Mouse (Mus musculus): ENCODE measurements around the gene Gpsm1.

Gene Gpsm1

GRCm38 (mm10) chr2:26341510-26341981, 26.2 kb downstream of the Gpsm1 start:
- no peak for DNase-seq (ENCODE audit: low spot score in 2 of 2)

GRCm38 (mm10) chr2:26342044-26342443, 26.7 kb downstream of the Gpsm1 start:
- DNase-seq (ENCODE audit: low spot score in 2 of 2), result no peak

DNA sequence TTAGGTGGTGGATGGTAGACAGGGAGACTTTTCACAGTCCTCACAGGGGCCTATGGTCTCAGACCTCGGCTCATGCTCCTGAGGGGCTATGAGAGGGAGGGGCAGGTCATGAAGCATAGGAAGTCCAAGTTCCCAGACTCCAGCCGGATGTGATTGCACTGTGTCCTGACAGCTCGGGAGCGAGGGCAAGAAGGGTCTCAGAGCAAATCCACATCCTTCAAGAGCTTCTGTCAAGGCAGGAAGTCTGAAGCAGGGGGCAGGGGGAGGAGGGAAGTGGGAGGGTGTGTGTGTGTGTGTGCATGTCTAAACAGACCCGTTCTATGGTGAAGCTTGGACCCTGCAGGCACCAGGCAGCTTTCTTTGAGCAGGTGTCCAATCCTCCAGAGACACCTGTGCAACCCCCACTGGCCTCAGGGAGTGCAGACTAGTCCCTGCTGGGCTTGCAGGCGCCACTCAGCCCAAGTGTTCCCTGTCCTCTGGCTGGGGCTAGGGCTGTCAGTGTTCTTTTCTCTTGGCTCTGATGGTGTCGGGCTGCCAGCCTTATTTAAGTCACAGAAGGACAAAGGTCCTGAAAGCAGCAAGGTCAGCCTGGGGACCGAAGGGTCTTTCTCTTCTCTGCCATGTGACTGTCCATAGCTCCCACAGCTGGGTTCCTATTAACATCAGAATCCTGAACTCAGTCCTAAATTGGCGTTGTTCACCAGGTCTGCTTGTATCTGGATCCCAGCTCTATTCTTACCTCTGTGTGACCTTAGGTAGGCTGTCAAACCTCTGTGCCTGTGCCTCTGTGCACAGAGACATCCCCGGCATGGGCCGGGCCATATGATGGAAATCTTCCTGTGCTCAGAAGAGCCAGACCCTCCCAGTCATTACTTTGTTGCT, 27.5 kb downstream of the Gpsm1 start:
- DNase-seq (ENCODE audit: low spot score in 2 of 2), result no peak

- no peak for DNase-seq (ENCODE audit: low spot score in 2 of 2)
Measured at GRCm38 (mm10) chr2:26348241-26348640, 32.9 kb downstream of the Gpsm1 start.

DNA sequence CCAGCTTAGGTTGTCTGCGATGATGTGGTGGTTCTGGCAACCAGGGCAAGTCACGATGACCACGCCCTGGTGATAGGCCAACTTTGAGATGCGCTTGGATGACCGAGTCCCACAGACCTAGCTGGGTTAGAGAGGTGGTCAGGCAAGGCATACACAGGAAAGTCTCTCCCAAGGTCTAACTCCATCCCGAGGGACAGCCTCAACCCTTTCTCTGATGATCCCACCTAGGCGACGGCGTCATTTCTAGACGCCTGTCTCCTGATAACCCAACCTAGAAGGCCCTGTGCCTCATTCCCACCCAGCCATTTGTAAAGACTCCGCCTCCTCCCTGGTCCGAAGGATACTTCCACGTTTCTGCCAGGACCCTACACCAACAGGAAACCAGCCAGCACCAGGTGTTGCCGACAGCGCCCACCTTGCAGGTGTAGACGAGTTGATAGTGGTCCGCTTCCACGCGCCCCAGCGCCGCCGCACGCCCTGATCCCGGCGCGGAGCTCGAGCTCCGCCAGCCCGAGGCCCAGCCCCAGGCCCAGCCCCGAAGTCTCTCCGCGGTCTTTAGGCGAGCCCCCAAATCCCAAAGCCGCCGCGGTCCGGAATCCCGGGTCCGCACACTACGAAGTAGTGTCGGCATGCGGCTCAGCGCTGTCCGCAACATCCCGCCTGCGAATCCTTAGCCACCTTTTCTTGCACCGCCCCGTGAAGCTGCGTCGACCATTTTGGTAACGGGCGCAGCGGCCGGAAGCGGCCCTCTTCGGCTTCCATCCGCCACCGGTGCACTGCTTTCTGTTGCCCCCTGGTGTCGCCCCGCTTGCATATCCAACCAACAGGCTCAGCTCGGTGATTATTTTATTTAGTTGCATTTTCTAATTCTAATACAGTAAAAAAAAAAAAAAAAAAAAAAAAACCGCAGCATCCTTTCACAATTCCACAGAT, 36.3 kb downstream of the Gpsm1 start, which contains the start of gene Dnlz:
Gene Dnlz, minus strand, starts transcription at position 753 of the 933 bp plus-strand sequence.
- DNase-seq (ENCODE audit: low spot score in 2 of 2), result peak; percentile 88 to 94

- DNase-seq (ENCODE audit: low spot score in 2 of 2), result peak; percentile 74 to 81
Measured at GRCm38 (mm10) chr2:26352291-26352910, 37.1 kb downstream of the Gpsm1 start.

DNA sequence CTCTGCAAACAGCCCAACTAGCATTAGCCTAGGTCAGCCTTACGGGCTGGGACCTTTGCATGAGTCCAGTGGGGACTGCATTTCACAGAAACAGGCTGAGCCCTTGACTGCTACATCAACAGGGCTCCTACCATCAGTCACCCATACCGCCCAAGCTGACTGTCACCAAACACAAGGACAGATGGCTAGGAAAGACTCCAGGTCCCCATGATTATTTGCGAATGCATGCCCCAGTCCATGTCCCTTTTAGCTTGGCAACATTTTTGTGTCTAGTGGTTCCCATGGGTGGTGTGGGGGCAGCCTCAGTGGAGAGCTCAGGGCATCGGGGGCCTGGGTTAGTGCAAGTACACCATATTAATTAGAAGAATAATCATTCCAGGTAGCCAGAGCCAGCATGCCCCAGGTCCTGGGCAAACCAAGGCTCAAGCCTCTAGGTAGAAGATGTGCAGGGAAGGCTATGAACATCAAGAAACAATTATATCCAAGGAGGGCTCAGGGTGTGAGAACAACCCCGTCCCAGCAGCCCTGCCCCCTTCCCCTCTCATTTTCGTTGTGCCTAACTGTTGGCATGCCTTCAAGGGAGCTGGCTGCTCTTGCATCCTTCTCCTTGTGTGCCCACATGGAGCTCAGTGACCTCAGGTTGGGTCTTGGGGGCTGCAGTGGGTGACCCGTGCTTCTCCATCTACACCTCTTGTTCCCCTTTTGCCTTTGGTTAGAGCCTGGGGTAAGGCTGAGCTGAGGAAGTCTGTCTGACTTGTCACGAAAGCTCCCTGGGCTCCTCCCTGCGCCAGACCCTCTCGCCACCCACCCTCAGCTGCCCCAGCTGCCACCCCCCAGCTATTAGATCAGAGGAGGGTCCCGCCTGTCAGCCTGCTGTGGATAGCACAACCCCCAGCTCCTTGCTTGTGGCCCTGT, 38.0 kb downstream of the Gpsm1 start:
- DNase-seq (ENCODE audit: low spot score in 2 of 2), result no peak

DNA sequence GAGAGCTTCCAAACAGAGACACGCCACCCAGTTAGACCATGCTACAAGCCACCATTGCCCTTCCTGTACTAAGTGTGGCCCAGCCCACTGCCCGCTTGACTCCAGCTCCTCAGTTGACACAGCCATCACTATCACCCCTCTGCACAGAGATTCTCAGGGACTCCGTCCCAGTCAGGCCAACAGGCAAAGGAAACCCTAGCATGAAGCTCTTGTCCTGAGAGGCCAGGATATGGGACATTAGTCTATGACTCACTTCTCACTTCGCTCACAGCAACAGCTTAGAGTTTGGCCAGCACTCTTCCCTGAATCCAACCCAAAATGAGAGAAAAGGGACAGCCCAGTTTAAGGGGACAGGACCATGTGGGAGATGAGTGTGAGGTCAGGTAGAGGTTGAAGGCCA, 39.1 kb downstream of the Gpsm1 start:
- DNase-seq (ENCODE audit: low spot score in 2 of 2), result no peak

GRCm38 (mm10) chr2:26356231-26356630, 40.9 kb downstream of the Gpsm1 start:
- DNase-seq (ENCODE audit: low spot score in 2 of 2), result no peak

GRCm38 (mm10) chr2:26356678-26357077, 41.4 kb downstream of the Gpsm1 start:
- DNase-seq (ENCODE audit: low spot score in 2 of 2), result peak; percentile 36 to 42

GRCm38 (mm10) chr2:26357484-26357883, 42.2 kb downstream of the Gpsm1 start:
- DNase-seq (ENCODE audit: low spot score in 2 of 2), result no peak

GRCm38 (mm10) chr2:26358667-26359320, 43.5 kb downstream of the Gpsm1 start:
- DNase-seq (ENCODE audit: low spot score in 2 of 2), result no peak

- DNase-seq (ENCODE audit: low spot score in 2 of 2), result no peak
Measured at GRCm38 (mm10) chr2:26359983-26360382, 44.7 kb downstream of the Gpsm1 start.

DNA sequence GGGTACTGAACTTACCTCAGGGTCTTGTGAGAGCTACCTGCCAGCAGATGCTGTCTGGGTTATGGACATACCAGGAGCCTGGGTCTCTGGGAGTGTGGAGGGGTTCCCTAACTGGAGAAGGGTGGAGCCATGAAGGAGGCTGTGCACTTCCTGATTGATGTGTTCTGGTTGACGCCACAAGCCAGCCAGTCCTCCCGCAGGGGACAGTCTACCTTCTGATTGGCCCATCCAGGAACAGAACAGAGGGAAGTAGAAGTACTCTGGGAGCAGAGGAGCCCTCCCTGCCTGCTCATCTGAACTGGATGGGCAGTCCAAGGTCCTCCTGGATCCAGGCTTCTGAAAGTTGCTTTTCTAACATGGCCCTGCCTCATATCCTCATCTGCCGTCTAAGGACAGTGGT, 45.5 kb downstream of the Gpsm1 start, which contains the start of gene Card9:
Gene Card9, minus strand, starts transcription at position 147 of the 400 bp plus-strand sequence.
- DNase-seq (ENCODE audit: low spot score in 2 of 2), result no peak

GRCm38 (mm10) chr2:26362991-26363390, 47.7 kb downstream of the Gpsm1 start:
- no peak for DNase-seq (ENCODE audit: low spot score in 2 of 2)

- no peak for DNase-seq (ENCODE audit: low spot score in 2 of 2)
Measured at GRCm38 (mm10) chr2:26363481-26363880, 48.2 kb downstream of the Gpsm1 start.

- DNase-seq (ENCODE audit: low spot score in 2 of 2), result no peak
Measured at GRCm38 (mm10) chr2:26364738-26365465, 49.6 kb downstream of the Gpsm1 start.

DNA sequence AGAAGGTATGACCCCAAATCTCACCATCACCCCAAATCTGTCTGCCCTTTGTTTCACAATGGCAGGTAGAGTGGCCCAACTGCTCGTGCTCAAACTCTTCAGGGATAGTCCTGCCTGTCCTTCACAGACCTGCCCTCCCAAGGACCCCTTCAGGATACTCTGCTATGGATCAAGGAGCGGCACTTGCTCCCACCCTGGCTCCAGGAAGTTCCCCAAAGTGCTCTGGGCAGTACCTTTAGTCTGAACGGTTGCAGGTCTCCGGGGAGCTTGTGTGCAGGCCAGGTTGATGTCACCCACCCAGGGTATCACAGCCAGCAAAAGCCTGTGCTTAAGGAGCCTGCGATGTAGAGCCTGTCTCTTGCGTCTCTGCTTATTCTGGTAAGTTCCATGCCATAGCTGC, 52.6 kb downstream of the Gpsm1 start:
- no peak for DNase-seq (ENCODE audit: low spot score in 2 of 2)

DNA sequence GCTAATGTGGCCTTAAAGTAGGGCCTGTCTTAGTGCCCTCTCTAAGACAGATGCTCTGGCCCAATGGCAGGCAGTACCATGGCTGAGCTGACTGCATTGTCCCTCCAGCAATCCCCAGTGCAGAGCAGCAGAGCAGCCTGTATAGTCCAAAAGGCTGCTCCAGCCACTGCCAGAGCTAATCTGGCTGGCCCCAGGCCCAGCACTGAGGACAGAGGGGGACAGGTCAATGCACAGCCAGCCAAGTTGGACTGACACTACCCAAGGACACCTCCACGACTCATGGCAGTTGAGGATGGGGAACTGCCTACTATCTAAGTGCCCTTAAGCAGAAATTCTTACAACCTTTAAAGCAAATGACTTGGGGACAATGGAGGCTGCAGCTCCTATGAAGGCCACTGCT, 53.3 kb downstream of the Gpsm1 start:
- no peak for DNase-seq (ENCODE audit: low spot score in 2 of 2)
